Mouse (Mus musculus): ENCODE results near the gene Itga5. TPM values are rescaled to one million over a fixed set of nuclear protein-coding genes. Genes with fewer than 3 reads are reported as not detected.

Itga5 gene
- total RNA-seq, 1 experiment from 2014 or later, result 11.4 TPM

DNA sequence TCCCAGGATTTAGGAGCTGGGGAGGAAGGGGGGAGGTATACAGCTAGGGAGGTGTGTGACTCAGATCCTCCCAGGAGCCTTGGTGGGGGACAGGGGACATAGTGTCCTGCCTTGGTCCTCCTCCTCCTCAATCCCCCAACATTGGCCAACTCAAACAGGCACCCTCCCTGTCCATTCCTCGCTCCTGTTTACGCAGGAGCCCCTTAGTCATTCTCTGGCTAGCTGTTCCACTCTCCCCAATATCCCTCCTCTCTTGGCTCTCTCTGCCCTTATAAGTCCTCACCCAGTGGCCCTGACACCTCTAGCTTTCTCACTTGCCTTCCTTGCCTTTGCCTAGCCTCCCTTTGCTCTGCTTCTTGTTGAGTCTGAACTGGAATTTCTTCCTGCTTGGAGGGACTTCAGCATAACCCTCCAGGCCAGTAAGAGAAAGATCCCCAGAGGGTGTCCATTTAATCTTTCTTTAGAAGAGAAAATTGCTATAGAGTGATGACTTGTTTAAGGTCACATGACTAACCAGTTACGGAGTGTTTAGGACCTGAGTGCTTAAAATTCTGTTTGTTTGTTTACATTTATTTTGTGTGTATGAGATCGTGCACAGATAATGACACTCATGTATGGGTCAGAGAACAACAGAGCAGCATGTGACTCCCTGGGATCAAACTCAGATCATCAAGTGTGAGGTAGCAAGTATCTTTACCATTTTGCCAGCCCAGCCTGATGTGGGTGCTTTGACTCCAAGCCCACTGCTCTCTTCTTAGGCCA lies 1.8 kb upstream of the Itga5 start:
- no peak for ATAC-seq (replicated peaks; ENCODE audit: insufficient number of reproducible peaks, low FRiP score, low TSS enrichment, poor library complexity, severe bottlenecking)

DNA sequence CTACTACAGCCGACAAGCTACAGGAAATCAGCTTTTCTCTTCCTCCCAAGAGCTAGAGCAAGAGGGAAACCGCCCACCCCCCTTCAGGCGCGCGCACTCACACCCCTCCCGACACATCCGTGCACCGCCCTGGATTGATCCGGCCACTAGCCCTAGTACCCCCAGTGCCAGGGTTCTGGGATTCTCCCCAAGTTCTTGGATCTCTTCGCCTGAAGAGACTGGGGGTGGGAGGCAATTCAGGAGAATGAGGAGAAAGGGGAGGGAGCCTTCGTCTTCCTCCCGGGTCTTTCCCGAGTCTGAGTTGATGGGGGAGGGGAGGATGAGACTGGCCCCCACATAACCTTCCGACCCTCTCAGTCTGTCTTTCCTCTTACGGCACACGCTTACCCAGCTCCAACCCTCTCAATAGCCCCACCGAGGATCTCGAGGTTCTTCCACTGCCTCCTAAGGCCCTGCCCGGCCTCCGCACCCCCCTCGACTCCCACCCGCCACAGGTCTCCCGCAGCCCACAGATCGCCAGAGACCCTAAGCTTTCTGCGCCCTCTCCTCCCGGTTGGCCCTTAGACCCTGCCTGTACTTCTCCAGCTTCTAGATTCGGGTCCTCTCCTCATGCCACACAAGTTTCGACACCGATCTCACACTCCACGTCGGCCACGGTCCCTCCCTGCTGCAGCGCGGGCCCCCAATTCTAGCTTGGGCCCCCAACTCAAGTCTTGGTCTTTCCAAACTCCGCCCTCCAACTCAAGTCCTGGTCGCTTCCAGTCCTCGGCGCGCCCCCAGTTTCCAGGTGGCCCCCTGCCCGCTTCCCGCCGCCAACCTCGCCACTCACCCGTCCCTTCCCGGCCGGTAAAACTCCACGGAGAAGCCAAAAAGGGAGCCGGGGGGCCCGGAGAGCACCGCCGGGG lies 840 bp downstream of the Itga5 start:
- ATAC-seq (replicated peaks; ENCODE audit: insufficient number of reproducible peaks, low FRiP score, low TSS enrichment, poor library complexity, severe bottlenecking), result no peak

DNA sequence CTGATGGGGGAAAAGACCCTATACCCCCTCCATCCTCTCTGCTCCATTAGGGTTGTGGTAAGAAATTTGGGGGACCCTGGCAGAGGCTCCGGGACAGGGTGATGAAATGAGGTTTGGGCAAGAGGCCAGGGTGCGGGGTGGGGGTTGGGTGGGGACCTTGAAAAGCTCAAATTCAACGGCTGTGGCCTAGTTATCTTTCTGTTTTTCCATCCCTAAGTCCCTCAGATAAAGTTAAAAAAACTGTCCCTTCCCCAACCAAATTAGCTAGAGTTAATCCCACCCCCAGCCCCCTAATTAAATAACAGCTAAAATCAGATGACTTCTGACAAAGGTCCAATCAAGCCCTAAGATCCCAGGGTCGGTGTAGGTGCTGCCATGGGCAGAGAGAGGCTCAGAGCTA lies 1.8 kb downstream of the Itga5 start:
- no peak for ATAC-seq (replicated peaks; ENCODE audit: insufficient number of reproducible peaks, low FRiP score, low TSS enrichment, poor library complexity, severe bottlenecking)

DNA sequence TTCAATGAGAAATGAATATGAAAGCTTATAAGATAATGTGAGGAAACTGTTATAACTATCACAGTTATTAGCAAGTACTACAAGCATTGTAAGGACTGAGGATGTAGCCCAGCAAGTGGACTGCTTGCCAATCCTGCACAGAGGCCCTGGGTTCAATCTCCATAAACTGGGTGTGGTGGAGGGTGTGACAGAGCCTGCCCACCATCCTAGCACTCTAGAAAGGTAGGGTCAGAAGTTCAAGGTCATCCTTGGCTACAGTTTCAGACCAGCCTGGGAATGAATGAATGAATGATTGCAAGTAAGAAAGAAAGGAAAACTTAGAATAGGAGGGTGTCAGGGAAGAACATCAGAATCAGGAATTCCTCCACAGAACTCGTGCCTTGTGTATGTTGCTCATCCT lies 2.8 kb downstream of the Itga5 start:
- no peak for ATAC-seq (replicated peaks; ENCODE audit: insufficient number of reproducible peaks, low FRiP score, low TSS enrichment, poor library complexity, severe bottlenecking)

DNA sequence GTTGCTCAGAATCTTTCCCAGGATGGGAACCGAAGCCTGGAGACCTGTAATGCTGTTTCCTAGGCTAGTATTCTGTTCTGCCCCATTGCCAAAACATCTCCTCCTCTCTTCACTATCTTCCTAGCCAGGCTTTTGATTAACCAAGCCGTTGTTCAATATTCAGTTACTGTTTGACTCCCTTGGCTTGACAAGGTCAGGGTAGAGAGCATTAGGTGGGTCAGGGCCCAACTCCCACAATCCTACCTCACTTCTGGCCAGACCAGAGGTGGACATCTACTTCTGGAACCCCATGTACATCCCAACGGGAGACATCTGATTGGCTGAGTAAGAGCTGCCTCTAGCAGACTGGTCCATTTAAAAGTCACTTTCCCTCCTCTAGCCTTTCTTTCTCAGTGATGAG lies 3.6 kb downstream of the Itga5 start:
- ATAC-seq (replicated peaks; ENCODE audit: insufficient number of reproducible peaks, low FRiP score, low TSS enrichment, poor library complexity, severe bottlenecking), result no peak

DNA sequence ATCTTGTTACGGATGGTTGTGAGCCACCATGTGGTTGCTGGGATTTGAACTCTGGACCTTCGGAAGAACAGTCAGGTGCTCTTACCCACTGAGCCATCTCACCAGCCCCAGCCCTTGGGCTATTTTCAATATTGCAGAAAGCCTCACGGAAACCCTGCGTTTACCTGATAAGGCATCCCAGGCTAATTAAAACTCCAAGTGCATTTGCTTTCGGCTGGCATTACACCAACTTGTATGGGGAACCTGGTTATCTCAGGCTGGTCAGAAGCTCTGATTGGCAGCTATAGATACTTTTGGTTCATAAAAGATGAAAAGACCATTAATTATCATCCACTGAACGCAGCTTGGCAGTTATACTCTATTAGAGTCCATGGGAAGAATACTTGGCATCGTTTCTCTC lies 4.2 kb downstream of the Itga5 start:
- no peak for ATAC-seq (replicated peaks; ENCODE audit: insufficient number of reproducible peaks, low FRiP score, low TSS enrichment, poor library complexity, severe bottlenecking)

DNA sequence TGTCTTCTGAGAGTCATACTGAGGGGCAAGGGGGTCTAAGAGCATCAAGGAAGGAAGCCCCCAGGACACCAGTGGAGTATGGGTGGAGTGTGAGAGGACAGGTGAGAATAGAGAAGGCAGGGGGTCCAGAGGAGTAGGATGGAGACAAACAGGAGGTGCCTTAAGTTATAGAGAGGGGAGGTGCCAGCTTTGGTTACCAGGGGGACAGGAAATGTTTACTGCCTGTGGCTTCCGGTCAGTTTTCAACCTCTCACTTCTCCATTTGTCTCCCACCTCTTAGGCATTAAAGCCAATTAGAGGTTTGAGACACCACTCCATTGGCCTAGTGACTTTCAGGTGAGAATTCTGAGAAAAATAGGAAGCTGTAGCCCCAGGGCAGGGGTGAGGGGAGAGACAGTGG lies 5.3 kb downstream of the Itga5 start:
- ATAC-seq (replicated peaks; ENCODE audit: insufficient number of reproducible peaks, low FRiP score, low TSS enrichment, poor library complexity, severe bottlenecking), result peak; percentile 73

DNA sequence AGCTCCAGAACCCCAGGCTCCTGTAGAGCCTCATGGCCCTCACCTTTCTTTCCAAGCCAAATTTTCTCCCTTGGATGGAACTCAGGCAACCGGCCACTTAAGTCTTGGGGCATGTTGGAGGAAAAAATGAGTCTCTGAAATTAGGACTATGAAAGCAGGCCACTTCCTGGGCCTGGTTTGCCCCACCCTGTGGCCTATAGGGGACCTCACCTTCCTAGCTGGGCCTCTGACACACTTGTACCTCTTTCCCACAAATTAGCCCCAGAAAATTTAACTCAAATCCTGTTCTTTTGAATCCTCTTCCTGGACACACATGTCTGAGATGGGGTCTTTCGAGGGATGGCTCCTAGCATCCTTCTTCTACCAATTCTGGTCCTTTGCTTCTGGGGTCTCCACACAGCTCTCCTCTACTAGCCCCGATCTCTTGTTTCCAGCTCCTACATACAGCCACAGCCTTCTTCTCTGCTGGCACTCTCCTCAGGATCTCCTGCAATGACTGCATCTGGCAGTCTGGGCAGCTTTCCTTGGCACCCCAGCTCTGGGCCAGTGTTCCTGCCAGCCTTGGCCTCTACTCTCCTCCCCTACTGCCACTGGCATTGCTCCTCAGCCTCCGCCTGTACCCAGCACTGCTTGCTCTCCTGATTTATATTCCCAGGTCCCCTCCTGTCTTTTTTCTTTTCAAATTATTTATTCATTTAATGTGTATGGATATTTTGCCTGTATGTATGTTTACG lies 6.5 kb downstream of the Itga5 start:
- no peak for ATAC-seq (replicated peaks; ENCODE audit: insufficient number of reproducible peaks, low FRiP score, low TSS enrichment, poor library complexity, severe bottlenecking)

DNA sequence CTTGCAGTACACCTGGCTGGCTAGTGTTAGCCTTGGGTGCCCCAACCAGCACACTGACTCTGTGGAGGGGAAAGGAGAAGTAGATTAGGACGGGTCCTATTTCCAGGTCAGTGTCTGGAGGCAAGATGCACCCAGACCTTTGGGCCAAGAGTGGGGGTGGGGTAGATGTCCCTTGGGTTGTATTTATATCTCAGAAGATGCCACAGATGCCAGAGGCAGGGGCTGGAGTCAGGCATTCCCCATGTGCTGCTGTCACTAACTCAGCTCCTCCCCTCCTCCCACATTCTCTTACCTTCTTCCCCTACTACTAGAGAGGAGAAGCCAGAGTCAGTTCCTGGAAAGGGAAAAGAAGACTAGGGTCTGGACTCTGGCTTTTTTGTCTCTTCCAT lies 7.4 kb downstream of the Itga5 start:
- no peak for ATAC-seq (replicated peaks; ENCODE audit: insufficient number of reproducible peaks, low FRiP score, low TSS enrichment, poor library complexity, severe bottlenecking)

DNA sequence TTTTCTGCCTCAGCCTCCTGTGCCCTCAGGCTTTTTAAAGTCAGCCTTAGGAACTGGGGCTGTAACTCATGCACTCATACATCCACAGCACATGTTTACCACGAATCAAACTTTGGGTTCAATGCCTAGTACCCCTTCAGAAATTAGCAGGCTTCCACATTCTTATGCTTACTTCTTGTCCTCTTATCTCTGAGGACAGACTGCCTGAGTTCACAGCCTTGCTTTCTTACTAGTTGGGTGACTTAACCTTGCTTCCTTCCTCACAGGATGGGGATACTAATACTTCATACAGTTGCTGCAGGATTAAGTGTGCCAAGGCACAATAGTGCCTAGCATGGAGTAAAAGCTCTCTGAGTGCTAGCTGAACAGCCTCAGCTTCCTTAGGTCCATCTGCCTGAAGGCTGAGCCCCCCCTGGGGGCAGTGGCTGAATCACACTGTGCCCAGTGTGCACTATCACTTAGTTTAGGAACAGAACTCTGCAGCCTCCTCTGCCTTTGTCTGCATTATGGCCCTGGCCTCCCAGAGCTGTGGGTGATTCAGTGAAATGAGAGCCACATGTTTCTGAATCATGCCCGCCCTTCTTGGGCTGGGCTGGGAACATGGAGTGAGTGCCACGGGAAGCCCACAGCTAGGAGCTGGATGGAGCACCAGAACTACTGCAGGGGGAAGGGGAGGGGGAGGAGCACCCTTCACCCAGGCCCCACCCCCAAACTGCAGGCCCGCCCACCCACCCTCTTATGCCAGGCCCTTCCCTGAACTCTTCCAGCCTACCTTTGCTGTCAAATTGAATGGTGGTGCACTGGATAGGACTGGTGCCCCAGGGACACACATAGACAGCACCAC lies 8.1 kb downstream of the Itga5 start:
- ATAC-seq (replicated peaks; ENCODE audit: insufficient number of reproducible peaks, low FRiP score, low TSS enrichment, poor library complexity, severe bottlenecking), result no peak

DNA sequence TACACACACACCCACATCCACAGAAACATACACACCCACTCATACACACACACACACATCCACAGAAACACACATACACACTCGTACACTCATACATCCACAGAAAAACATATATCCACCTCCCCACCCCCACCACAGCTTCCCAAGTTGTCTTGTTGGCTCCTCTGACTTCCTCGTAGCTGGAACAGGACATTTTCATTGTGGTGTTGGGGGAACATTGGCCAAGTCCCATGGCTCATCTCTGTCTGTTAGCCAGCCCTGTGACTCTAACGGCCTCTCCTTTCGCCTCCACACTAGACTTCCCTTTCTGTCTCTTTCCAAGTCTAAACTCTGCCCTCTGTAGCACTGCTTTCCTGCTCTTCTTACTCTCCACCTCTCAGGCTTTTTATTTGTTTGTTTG lies 8.7 kb downstream of the Itga5 start:
- ATAC-seq (replicated peaks; ENCODE audit: insufficient number of reproducible peaks, low FRiP score, low TSS enrichment, poor library complexity, severe bottlenecking), result no peak

DNA sequence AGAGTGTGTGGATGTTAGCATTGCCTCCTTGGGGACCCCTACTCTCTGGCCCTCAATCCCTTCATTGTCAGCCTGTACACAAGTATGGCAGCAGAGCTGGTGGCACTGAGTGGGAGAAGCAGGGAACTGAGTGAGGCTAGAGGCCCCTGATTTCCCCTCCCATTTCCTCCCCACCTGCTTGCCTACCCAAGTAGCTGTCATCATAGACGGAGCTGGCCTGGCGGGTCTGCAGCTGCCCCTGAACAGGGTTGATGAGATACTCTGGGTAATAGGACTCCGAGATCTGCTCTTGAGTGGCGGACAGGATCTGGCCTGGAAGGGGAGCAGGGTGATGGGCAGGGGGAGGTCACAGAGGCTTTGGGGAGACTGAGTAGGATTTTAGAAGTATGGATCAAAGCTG lies 10.4 kb downstream of the Itga5 start:
- ATAC-seq (replicated peaks; ENCODE audit: insufficient number of reproducible peaks, low FRiP score, low TSS enrichment, poor library complexity, severe bottlenecking), result no peak

DNA sequence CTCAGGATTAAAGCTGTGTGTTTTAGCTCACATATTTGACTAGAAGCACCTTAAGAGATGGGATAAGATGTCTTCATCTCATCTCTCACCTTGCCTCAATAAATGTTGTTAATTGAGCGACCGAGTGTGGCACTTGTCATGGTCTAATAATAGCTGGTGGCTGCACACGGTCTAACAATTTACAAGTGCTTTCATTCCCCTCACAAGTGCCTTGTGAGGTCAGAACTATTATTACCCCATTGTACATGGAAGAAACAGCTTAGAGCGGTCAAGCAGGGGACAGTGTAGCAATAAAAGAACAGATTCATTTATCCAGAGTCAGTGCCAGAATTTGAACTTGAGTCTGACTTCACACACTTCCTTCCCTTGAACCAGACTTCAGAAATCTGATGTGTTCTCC lies 11.1 kb downstream of the Itga5 start:
- ATAC-seq (replicated peaks; ENCODE audit: insufficient number of reproducible peaks, low FRiP score, low TSS enrichment, poor library complexity, severe bottlenecking), result no peak

DNA sequence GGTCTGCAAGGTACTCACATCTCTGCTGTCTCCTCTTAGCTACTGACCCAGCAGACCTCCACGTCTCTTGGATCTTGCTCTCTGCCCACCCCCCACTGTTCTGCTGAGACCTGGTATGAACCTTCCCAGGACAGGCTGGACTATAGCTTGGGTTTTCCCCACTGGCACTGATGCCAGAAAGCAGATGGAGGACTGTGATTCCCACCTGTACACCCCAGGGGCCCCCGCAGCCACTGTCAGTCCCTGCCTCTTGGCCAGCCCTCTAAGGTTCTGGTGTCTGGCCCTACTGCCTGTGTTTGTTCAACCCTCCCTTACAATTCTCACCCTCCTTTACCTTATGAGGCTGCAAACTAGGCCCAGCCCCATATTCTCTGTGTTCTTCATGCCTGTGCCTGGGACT lies 11.9 kb downstream of the Itga5 start:
- ATAC-seq (replicated peaks; ENCODE audit: insufficient number of reproducible peaks, low FRiP score, low TSS enrichment, poor library complexity, severe bottlenecking), result no peak

DNA sequence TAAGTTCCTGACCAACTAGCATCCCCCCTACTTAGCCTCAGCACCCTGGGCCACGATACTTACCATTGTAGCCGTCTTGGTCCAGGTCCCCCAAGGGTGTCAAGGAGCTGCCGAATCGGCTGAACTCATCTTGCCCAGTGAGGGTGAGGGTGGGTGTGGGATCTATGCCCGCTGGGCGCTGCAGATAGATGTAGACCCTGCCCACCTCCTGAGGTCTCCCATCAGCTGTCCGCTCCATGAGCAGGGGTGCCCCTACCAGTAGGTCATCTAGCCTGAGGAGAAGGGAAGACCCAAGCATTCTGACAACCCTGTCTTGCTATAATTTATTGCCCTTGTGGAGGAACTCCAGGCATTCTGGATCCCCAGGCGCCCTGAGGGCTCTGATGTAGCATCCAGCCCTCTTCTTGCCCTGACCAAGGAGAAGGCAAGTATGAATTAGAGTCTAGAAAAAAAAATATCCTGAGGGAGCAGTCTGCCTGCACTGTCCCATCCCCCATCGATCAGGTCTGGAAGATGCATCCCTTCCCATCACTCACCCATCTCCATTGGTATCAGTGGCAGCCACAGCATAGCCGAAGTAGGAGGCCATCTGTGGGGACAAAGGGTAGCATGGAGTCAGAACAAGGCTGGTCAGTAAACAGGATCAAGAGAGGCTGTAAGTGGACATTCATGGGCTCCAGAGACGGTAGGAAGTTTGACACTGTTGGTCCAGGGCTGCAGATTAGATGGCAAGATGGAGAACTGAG lies 12.9 kb downstream of the Itga5 start:
- no peak for ATAC-seq (replicated peaks; ENCODE audit: insufficient number of reproducible peaks, low FRiP score, low TSS enrichment, poor library complexity, severe bottlenecking)

DNA sequence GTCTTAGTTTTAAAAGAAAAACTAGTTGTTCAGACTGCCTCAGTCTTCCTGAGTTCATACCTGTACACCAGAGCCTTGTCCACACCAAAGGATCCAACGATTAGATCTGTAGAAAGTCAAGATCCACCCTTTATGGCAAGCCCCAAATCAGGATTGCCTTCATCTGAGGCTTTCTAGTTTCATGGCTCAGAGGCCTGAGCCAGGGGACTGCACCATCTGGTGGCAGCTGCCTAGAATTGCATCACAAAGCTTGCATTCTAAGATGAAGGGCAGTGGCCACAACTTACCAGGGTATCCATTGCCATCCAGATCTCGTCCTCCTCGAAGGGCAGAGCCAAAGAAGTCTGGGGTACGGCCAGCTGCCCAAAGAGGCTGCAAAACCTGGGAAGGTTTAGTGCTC lies 13.7 kb downstream of the Itga5 start:
- ATAC-seq (replicated peaks; ENCODE audit: insufficient number of reproducible peaks, low FRiP score, low TSS enrichment, poor library complexity, severe bottlenecking), result 0 out of 2 replicates have a peak, but pooled peaks have one; percentile 62

DNA sequence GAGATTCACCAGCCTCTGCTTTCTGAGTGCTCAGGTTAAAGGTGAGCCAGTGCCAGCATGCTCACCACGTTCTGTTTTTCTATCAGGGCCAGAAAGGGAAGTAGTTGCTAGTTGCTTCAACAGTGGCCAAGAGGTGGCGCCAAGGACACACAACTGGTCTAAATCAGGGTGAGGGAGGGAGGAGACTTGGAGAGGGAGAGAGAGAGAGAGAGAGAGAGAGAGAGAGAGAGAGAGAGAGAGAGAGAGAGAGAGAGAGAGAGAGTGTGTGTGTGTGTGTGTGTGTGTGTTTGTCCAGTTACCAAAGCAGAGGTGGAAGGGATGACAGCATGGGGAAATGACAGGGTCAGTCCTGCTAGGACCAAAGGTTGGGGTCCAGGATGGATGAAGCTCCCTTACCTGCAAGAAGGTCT lies 19.3 kb downstream of the Itga5 start:
- ATAC-seq (replicated peaks; ENCODE audit: insufficient number of reproducible peaks, low FRiP score, low TSS enrichment, poor library complexity, severe bottlenecking), result peak; percentile 60; the same call in 1 of the 2 replicates

DNA sequence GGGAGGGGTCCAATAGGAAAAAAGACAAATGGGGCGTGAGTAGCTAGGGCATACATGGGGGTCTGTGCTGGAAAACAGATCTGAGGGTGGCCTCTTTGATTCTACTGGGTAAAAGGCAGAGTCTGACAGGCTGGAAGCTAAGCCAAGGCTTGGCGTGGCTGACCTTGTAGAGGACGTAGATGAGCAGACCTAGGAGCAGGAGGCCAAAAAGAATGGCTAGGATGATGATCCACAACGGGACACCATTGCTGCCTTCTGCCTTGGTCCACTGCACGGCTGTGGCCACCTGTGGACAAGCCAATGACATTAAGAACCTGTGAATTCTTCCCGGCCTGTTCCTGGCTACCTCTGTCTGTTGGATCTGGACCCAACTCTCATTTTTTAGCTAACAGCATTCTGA lies 20.8 kb downstream of the Itga5 start:
- ATAC-seq (replicated peaks; ENCODE audit: insufficient number of reproducible peaks, low FRiP score, low TSS enrichment, poor library complexity, severe bottlenecking), result no peak

Data from monocyte, adult 5-6 weeks (primary cell).